Mouse (Mus musculus): ENCODE measurements at regions not wholly inside any gene's neighbourhood (a gene's known extent, or its start where the extent isn't known, plus 50 kb on each side); places are given as distances from the start of the nearest gene placed in this dataset.

DNA sequence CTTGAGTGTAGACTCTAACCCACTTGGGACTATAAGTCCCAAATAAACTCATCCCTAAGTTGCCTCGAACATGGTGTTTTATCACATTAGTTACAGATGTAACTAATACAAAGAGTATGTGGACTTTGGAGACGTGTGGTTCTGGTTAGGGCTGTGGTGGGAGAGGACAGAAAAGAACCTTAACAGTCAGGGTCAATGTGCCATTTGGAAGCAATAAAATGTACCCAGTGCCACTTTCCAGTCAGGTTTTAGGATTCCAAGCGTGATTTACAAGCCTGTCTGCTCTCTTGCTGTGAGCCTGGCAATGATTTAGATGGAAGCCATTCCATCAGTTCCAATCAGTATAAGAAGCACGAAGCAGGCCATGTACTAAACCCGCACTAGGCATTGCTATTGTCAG is 65.2 kb upstream of the D16Ertd472e start:
- 63% methylated on average over 5 of the region's 5 CpGs for WGBS
- no peaks in the 10 kb centered on the region for H3K4me1 ChIP-seq (ENCODE audit: control insufficient read depth, insufficient read depth, low read length)
- H3K27ac ChIP-seq (ENCODE audit: low read depth, low read length), result no peak overlapping the region
- ATAC-seq (ENCODE audit: insufficient read depth, low FRiP score, low TSS enrichment) (no peak), DNase-seq (ENCODE audit: low spot score) (no peak)
- H3K9me3 ChIP-seq (ENCODE audit: control insufficient read depth, low read length), result no peaks in the 10 kb centered on the region
- no peak overlapping the region for H3K4me3 ChIP-seq (ENCODE audit: low read depth, low read length)
- H3K9ac ChIP-seq (ENCODE audit: low read length), result no peak overlapping the region
- H3K27me3 ChIP-seq (ENCODE audit: control insufficient read depth, insufficient read depth, low read length), result no peaks in the 10 kb centered on the region
- H3K36me3 ChIP-seq (ENCODE audit: control insufficient read depth, insufficient read depth, low read length), result no peaks in the 10 kb centered on the region
- no peak overlapping the region for H3K4me2 ChIP-seq (ENCODE audit: low read depth)

DNA sequence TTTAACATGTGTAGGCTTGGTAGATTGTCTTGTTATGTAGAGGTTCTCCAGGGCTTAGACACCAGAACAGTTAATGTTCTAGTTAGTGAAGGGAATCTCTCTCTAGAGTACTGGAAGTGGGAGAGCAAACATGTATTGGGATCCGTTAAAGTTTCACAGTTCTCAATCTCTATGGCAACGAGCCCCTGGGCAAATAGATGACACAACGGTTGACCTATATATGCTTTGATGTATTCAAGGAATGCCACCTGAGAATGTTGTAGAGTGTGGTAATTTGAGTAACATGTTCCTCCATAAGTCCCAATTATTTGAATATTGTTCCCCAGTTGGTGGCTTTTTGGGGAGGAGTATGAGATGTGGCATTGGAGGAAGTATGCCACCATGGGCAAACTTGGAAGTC is 64.7 kb upstream of the D16Ertd472e start:
- Histone ChIP-seq H3K4me1 (ENCODE audit: control insufficient read depth, insufficient read depth, low read length) (no peaks in the 10 kb centered on the region), H3K36me3 (ENCODE audit: control insufficient read depth, insufficient read depth, low read length) (no peaks in the 10 kb centered on the region), H3K4me3 (ENCODE audit: low read depth, low read length) (no peak overlapping the region), H3K27me3 (ENCODE audit: control insufficient read depth, insufficient read depth, low read length) (no peaks in the 10 kb centered on the region), H3K9me3 (ENCODE audit: control insufficient read depth, low read length) (no peaks in the 10 kb centered on the region), H3K27ac (ENCODE audit: low read depth, low read length) (no peak overlapping the region), H3K9ac (ENCODE audit: low read length) (no peak overlapping the region), H3K4me2 (ENCODE audit: low read depth) (no peak overlapping the region)
- no peak for ATAC-seq (ENCODE audit: insufficient read depth, low FRiP score, low TSS enrichment)
- DNase-seq (ENCODE audit: low spot score), result no peak
- 87% methylated on average over 3 of the region's 3 CpGs for WGBS

DNA sequence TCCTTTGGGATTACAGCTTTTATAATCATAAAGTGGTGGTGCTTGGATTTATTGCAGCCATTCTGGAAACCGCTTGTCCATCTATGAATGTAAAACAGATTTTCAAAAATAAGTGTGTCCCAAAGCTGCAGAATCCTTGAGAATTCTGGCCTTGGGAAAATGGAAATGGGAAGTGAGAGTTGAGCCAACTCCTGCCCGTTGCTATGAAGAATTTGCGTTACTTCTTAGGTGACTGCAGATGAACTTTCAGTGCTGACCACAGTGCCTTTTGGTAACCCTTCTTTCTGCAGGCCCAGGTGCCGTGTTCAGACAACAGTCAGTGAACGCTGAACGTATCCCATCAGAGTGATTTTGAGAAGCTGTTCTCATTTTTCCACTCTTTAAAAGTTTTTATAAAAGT is 60.9 kb upstream of the D16Ertd472e start:
- Histone ChIP-seq H3K9me3 (ENCODE audit: control insufficient read depth, low read length) (no peaks in the 10 kb centered on the region), H3K27me3 (ENCODE audit: control insufficient read depth, insufficient read depth, low read length) (no peaks in the 10 kb centered on the region), H3K36me3 (ENCODE audit: control insufficient read depth, insufficient read depth, low read length) (no peaks in the 10 kb centered on the region), H3K4me3 (ENCODE audit: low read depth, low read length) (no peak overlapping the region), H3K9ac (ENCODE audit: low read length) (no peak overlapping the region), H3K4me2 (ENCODE audit: low read depth) (no peak overlapping the region), H3K27ac (ENCODE audit: low read depth, low read length) (no peak overlapping the region), H3K4me1 (ENCODE audit: control insufficient read depth, insufficient read depth, low read length) (no peaks in the 10 kb centered on the region)
- no peak for DNase-seq (ENCODE audit: low spot score)
- WGBS, result 89% methylated on average over 6 of the region's 6 CpGs
- ATAC-seq (ENCODE audit: insufficient read depth, low FRiP score, low TSS enrichment), result no peak

DNA sequence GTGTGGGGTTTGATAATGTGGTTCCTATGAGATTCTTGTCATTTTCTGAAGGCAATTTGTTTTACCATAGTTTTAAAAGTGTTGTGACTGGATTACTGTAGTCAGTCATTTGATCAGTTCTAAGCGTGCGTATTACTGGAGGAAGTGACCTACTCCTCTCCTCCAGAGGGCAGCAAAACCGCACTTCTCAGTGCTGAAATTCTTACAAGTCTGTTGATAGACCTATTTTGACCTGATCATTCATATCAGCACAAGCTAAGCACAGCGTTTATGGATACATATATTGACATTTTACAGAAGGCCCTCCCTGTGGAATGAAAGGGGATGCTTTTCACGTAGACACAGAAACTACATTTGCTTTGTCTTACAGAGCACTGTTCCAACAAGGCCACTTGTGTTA is 60.5 kb upstream of the D16Ertd472e start:
- DNase-seq (ENCODE audit: low spot score) (peak; percentile 61), ATAC-seq (ENCODE audit: insufficient read depth, low FRiP score, low TSS enrichment) (no peak)
- no peaks in the 10 kb centered on the region for H3K4me1 ChIP-seq (ENCODE audit: control insufficient read depth, insufficient read depth, low read length)
- H3K9me3 ChIP-seq (ENCODE audit: control insufficient read depth, low read length), result no peaks in the 10 kb centered on the region
- no peak overlapping the region for H3K27ac ChIP-seq (ENCODE audit: low read depth, low read length)
- H3K9ac ChIP-seq (ENCODE audit: low read length), result no peak overlapping the region
- no peaks in the 10 kb centered on the region for H3K36me3 ChIP-seq (ENCODE audit: control insufficient read depth, insufficient read depth, low read length)
- WGBS, result 51% methylated on average over 5 of the region's 5 CpGs
- no peaks in the 10 kb centered on the region for H3K27me3 ChIP-seq (ENCODE audit: control insufficient read depth, insufficient read depth, low read length)
- no peak overlapping the region for H3K4me3 ChIP-seq (ENCODE audit: low read depth, low read length)
- H3K4me2 ChIP-seq (ENCODE audit: low read depth), result no peak overlapping the region

DNA sequence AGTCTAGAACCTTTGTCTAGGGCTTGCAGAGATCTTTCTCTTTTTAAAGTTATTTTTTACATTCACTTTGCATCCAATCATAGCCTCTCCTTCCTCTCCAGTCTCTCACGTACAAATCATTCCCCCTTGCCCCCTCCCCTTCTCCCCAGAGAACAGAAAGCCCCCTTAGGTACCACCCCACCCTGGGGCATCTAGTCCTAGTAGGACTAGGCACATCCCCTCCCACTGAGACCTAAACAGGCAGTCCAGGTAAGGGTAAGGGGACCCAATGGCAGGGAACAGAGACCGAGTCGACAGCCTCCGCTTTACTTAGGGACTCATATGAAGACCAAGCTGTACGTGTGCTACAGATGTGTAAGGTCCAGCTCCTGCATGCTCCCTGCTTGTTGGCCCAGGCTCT is 59.3 kb upstream of the D16Ertd472e start:
- no peak overlapping the region for H3K9ac ChIP-seq (ENCODE audit: low read length)
- no peaks in the 10 kb centered on the region for H3K4me1 ChIP-seq (ENCODE audit: control insufficient read depth, insufficient read depth, low read length)
- H3K4me3 ChIP-seq (ENCODE audit: low read depth, low read length), result no peak overlapping the region
- no peaks in the 10 kb centered on the region for H3K9me3 ChIP-seq (ENCODE audit: control insufficient read depth, low read length)
- H3K36me3 ChIP-seq (ENCODE audit: control insufficient read depth, insufficient read depth, low read length), result no peaks in the 10 kb centered on the region
- H3K27me3 ChIP-seq (ENCODE audit: control insufficient read depth, insufficient read depth, low read length), result no peaks in the 10 kb centered on the region
- no peak overlapping the region for H3K27ac ChIP-seq (ENCODE audit: low read depth, low read length)
- 87% methylated on average over 5 of the region's 5 CpGs for WGBS
- ATAC-seq (ENCODE audit: insufficient read depth, low FRiP score, low TSS enrichment) (0 out of 2 replicates have a peak, but pooled peaks have one; percentile 17), DNase-seq (ENCODE audit: low spot score) (no peak)
- H3K4me2 ChIP-seq (ENCODE audit: low read depth), result no peak overlapping the region

DNA sequence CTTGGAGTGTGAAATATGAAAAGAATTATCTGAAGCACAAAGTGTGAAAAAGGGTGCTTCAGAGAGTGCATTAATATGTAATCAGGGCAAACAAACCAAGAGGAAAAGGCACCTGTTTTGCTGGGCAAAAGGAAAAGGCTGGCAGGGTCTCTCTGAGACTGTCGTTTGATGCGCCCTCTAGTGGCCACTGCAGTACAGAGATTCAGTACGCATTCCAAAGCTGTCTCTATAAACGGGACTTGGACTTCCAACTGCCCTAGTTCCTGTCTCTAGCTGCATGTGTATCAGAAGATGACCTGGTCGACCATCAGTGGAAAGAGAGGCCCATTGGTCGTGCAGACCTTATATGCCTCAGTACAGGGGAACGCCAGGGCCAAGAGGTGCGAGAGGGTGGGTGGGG is 58.7 kb upstream of the D16Ertd472e start:
- H3K9ac ChIP-seq (ENCODE audit: low read length), result no peak overlapping the region
- no peaks in the 10 kb centered on the region for H3K36me3 ChIP-seq (ENCODE audit: control insufficient read depth, insufficient read depth, low read length)
- no peak overlapping the region for H3K27ac ChIP-seq (ENCODE audit: low read depth, low read length)
- 27% methylated on average over 8 of the region's 8 CpGs for WGBS
- peak; percentile 78 for DNase-seq (ENCODE audit: low spot score)
- no peaks in the 10 kb centered on the region for H3K27me3 ChIP-seq (ENCODE audit: control insufficient read depth, insufficient read depth, low read length)
- H3K4me1 ChIP-seq (ENCODE audit: control insufficient read depth, insufficient read depth, low read length), result no peaks in the 10 kb centered on the region
- ATAC-seq (ENCODE audit: insufficient read depth, low FRiP score, low TSS enrichment), result peak; percentile 62; the same call in 1 of the 2 replicates
- no peak overlapping the region for H3K4me2 ChIP-seq (ENCODE audit: low read depth)
- no peaks in the 10 kb centered on the region for H3K9me3 ChIP-seq (ENCODE audit: control insufficient read depth, low read length)
- no peak overlapping the region for H3K4me3 ChIP-seq (ENCODE audit: low read depth, low read length)

DNA sequence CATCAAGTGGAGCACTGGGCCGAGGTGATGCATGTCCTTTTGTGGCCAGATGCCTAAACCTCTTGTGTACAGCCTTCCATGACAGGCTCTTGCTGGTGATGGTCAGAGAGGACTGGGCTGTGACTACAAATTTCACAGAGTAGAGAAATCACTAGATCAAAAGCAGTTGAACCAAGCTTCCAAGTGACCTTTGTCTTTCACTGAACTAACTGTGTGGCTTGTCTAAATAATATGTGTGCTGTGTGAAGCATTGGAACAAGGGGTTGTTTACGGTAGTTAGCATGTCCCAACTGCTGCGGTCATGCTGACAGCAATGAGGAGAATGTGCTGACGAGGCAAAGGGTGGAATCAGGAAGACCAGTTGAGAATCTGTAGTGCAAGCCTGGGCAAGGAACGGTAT is 55.3 kb upstream of the D16Ertd472e start:
- DNase-seq (ENCODE audit: low spot score) (no peak), ATAC-seq (ENCODE audit: insufficient read depth, low FRiP score, low TSS enrichment) (no peak)
- no peak overlapping the region for H3K4me3 ChIP-seq (ENCODE audit: low read depth, low read length)
- H3K4me2 ChIP-seq (ENCODE audit: low read depth), result no peak overlapping the region
- no peaks in the 10 kb centered on the region for H3K36me3 ChIP-seq (ENCODE audit: control insufficient read depth, insufficient read depth, low read length)
- H3K27ac ChIP-seq (ENCODE audit: low read depth, low read length), result no peak overlapping the region
- H3K9me3 ChIP-seq (ENCODE audit: control insufficient read depth, low read length), result no peaks in the 10 kb centered on the region
- WGBS, result 87% methylated on average over 5 of the region's 5 CpGs
- no peaks in the 10 kb centered on the region for H3K27me3 ChIP-seq (ENCODE audit: control insufficient read depth, insufficient read depth, low read length)
- no peaks in the 10 kb centered on the region for H3K4me1 ChIP-seq (ENCODE audit: control insufficient read depth, insufficient read depth, low read length)
- H3K9ac ChIP-seq (ENCODE audit: low read length), result no peak overlapping the region

DNA sequence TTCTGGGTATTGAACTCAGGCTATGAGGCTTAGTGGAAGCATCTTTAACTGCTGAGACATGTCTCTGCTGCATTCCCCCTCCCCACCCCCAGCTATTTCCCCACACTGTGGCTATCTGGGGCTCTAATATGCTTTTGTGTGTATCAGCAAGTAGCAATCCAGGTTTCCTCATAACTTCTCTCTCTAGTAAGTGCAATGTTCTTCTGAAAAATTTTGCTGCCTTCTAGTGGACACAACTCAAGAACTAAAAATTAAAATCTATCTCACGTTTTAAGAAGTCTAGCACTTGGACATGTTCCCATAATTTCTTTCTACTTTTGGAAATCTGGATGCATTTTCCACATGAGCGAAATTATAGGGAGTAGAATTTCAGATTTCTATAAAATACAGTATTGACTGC is 50.3 kb upstream of the D16Ertd472e start:
- 86% methylated on average over 2 of the region's 2 CpGs for whole genome bisulfite sequencing
- ATAC-seq (ENCODE audit: insufficient read depth, low FRiP score, low TSS enrichment), result no peak
- no peak for DNase-seq (ENCODE audit: low spot score)

More for the DNA sequence above, 50.3 kb upstream of the D16Ertd472e start:
- no peaks in the 10 kb centered on the region for H3K4me1 ChIP-seq (ENCODE audit: control insufficient read depth, insufficient read depth, low read length)
- H3K4me3 ChIP-seq (ENCODE audit: low read depth, low read length), result no peak overlapping the region
- no peak overlapping the region for H3K27ac ChIP-seq (ENCODE audit: low read depth, low read length)
- H3K4me2 ChIP-seq (ENCODE audit: low read depth), result no peak overlapping the region
- H3K9ac ChIP-seq (ENCODE audit: low read length), result no peak overlapping the region
- no peaks in the 10 kb centered on the region for H3K36me3 ChIP-seq (ENCODE audit: control insufficient read depth, insufficient read depth, low read length)
- H3K9me3 ChIP-seq (ENCODE audit: control insufficient read depth, low read length), result no peaks in the 10 kb centered on the region
- no peaks in the 10 kb centered on the region for H3K27me3 ChIP-seq (ENCODE audit: control insufficient read depth, insufficient read depth, low read length)
